Mouse (Mus musculus): ENCODE data around the gene Pgr. TPM values are rescaled to one million over a fixed set of nuclear protein-coding genes. Genes with fewer than 3 reads are reported as not detected.
A peak's percentile ranks its signal among the peaks of the same experiment; 100 is the strongest.

Gene Pgr
- polyA plus RNA-seq (2016; fragmentation: Nextera tagmentation; extraction: Ambion mirVana) = 0.04 and 0.05 TPM in 2 replicates

GRCm38 (mm10) chr9:8899616-8900202, at the start of gene Pgr:
Gene Pgr (plus strand): TSS chr9:8899833.
- Histone ChIP-seq H3K9me3 (replicated peaks) (no peaks in the 10 kb centered on the region), H3K27me3 (replicated peaks) (peaks cover 61% of the 10 kb centered on the region), H3K27ac (ENCODE audit: poor library complexity, severe bottlenecking) (no peak within 1 kb of the TSS), H3K4me2 (peak within 1 kb of the TSS; percentile 99), H3K9ac (peak within 1 kb of the TSS; percentile 25; the same call in 1 of the 2 replicates), H3K4me1 (replicated peaks) (peaks cover 21% of the 10 kb centered on the region), H3K36me3 (no peaks in the 10 kb centered on the region), H3K4me3 (peak within 1 kb of the TSS; percentile 69)
- no peak for ATAC-seq (ENCODE audit: insufficient number of reproducible peaks, low FRiP score)
- WGBS = under 1% methylated on average over 16 of the region's 16 CpGs

- Histone ChIP-seq H3K27me3 (replicated peaks) (no peaks in the 10 kb centered on the region), H3K9me3 (replicated peaks) (no peaks in the 10 kb centered on the region; the same call in 1 of the 2 replicates), H3K27ac (ENCODE audit: poor library complexity, severe bottlenecking) (no peak overlapping the region), H3K4me3 (no peak overlapping the region), H3K4me1 (replicated peaks) (no peaks in the 10 kb centered on the region), H3K36me3 (no peaks in the 10 kb centered on the region), H3K9ac (no peak overlapping the region), H3K4me2 (no peak overlapping the region)
- WGBS = 82% methylated on average over 2 of the region's 2 CpGs
- no peak for ATAC-seq (ENCODE audit: insufficient number of reproducible peaks, low FRiP score)
Measured at GRCm38 (mm10) chr9:8857455-8857854, 42.2 kb upstream of the Pgr start.

GRCm38 (mm10) chr9:8868511-8868910, 31.1 kb upstream of the Pgr start:
- no peak for ATAC-seq (ENCODE audit: insufficient number of reproducible peaks, low FRiP score)
- no peak overlapping the region for H3K27ac ChIP-seq (ENCODE audit: poor library complexity, severe bottlenecking)
- H3K9me3 ChIP-seq (replicated peaks) = no peaks in the 10 kb centered on the region
- no peak overlapping the region for H3K4me3 ChIP-seq
- no peaks in the 10 kb centered on the region for H3K36me3 ChIP-seq
- WGBS = 74% methylated on average over 2 of the region's 2 CpGs
- H3K9ac ChIP-seq = no peak overlapping the region
- no peaks in the 10 kb centered on the region for H3K4me1 ChIP-seq (replicated peaks)
- no peak overlapping the region for H3K4me2 ChIP-seq
- no peaks in the 10 kb centered on the region for H3K27me3 ChIP-seq (replicated peaks)

GRCm38 (mm10) chr9:8895205-8895604, 4.4 kb upstream of the Pgr start:
- 62% methylated on average over 5 of the region's 5 CpGs for WGBS
- no peak overlapping the region for H3K27ac ChIP-seq (ENCODE audit: poor library complexity, severe bottlenecking)
- peaks cover 26% of the 10 kb centered on the region for H3K27me3 ChIP-seq (replicated peaks)
- no peak overlapping the region for H3K9ac ChIP-seq
- no peaks in the 10 kb centered on the region for H3K36me3 ChIP-seq
- H3K4me2 ChIP-seq = no peak overlapping the region
- H3K4me3 ChIP-seq = no peak overlapping the region
- no peak for ATAC-seq (ENCODE audit: insufficient number of reproducible peaks, low FRiP score)
- peaks cover 4% of the 10 kb centered on the region; the same call in 1 of the 2 replicates for H3K4me1 ChIP-seq (replicated peaks)
- H3K9me3 ChIP-seq (replicated peaks) = no peaks in the 10 kb centered on the region

- Histone ChIP-seq H3K9me3 (replicated peaks) (no peaks in the 10 kb centered on the region), H3K4me1 (replicated peaks) (peaks cover 21% of the 10 kb centered on the region), H3K9ac (peak overlapping the region; percentile 25; the same call in 1 of the 2 replicates), H3K4me2 (peak overlapping the region; percentile 99), H3K27ac (ENCODE audit: poor library complexity, severe bottlenecking) (no peak overlapping the region), H3K4me3 (peak overlapping the region; percentile 69), H3K27me3 (replicated peaks) (peaks cover 61% of the 10 kb centered on the region), H3K36me3 (no peaks in the 10 kb centered on the region)
- peak; percentile 46; the same call in 1 of the 2 replicates for ATAC-seq (ENCODE audit: insufficient number of reproducible peaks, low FRiP score)
- 1% methylated on average over 41 of the region's 41 CpGs for WGBS
Measured at GRCm38 (mm10) chr9:8900203-8901012, 775 bp downstream of the Pgr start.

GRCm38 (mm10) chr9:8901013-8901646, 1.5 kb downstream of the Pgr start:
- H3K27me3 ChIP-seq (replicated peaks) = peaks cover 61% of the 10 kb centered on the region
- H3K36me3 ChIP-seq = no peaks in the 10 kb centered on the region
- WGBS = under 1% methylated on average over 35 of the region's 36 CpGs
- peak; percentile 43 for ATAC-seq (ENCODE audit: insufficient number of reproducible peaks, low FRiP score)
- H3K4me2 ChIP-seq = peak overlapping the region; percentile 99
- H3K9ac ChIP-seq = peak overlapping the region; percentile 64
- peaks cover 21% of the 10 kb centered on the region for H3K4me1 ChIP-seq (replicated peaks)
- H3K9me3 ChIP-seq (replicated peaks) = no peaks in the 10 kb centered on the region
- H3K4me3 ChIP-seq = peak overlapping the region; percentile 69
- no peak overlapping the region for H3K27ac ChIP-seq (ENCODE audit: poor library complexity, severe bottlenecking)

- no peaks in the 10 kb centered on the region for H3K36me3 ChIP-seq
- H3K4me3 ChIP-seq = peak overlapping the region; percentile 69
- H3K4me1 ChIP-seq (replicated peaks) = peaks cover 21% of the 10 kb centered on the region
- H3K9ac ChIP-seq = peak overlapping the region; percentile 64
- under 1% methylated on average over 49 of the region's 49 CpGs for WGBS
- H3K27ac ChIP-seq (ENCODE audit: poor library complexity, severe bottlenecking) = no peak overlapping the region
- H3K4me2 ChIP-seq = peak overlapping the region; percentile 99
- ATAC-seq (ENCODE audit: insufficient number of reproducible peaks, low FRiP score) = peak; percentile 40
- no peaks in the 10 kb centered on the region for H3K9me3 ChIP-seq (replicated peaks)
- peaks cover 61% of the 10 kb centered on the region for H3K27me3 ChIP-seq (replicated peaks)
Measured at GRCm38 (mm10) chr9:8901647-8902131, 2.1 kb downstream of the Pgr start.

- 30% methylated on average over 3 of the region's 3 CpGs for WGBS
- H3K9ac ChIP-seq = no peak overlapping the region
- H3K4me3 ChIP-seq = peak overlapping the region; percentile 69
- H3K4me2 ChIP-seq = peak overlapping the region; percentile 99
- H3K36me3 ChIP-seq = no peaks in the 10 kb centered on the region
- H3K27ac ChIP-seq (ENCODE audit: poor library complexity, severe bottlenecking) = no peak overlapping the region
- H3K4me1 ChIP-seq (replicated peaks) = peaks cover 21% of the 10 kb centered on the region
- H3K27me3 ChIP-seq (replicated peaks) = peaks cover 59% of the 10 kb centered on the region
- no peaks in the 10 kb centered on the region for H3K9me3 ChIP-seq (replicated peaks)
- no peak for ATAC-seq (ENCODE audit: insufficient number of reproducible peaks, low FRiP score)
Measured at GRCm38 (mm10) chr9:8902277-8902676, 2.6 kb downstream of the Pgr start.

- Histone ChIP-seq H3K4me1 (replicated peaks) (no peaks in the 10 kb centered on the region), H3K9ac (no peak overlapping the region), H3K9me3 (replicated peaks) (no peaks in the 10 kb centered on the region), H3K27me3 (replicated peaks) (no peaks in the 10 kb centered on the region), H3K36me3 (no peaks in the 10 kb centered on the region), H3K4me3 (no peak overlapping the region), H3K27ac (ENCODE audit: poor library complexity, severe bottlenecking) (no peak overlapping the region), H3K4me2 (no peak overlapping the region)
- no peak for ATAC-seq (ENCODE audit: insufficient number of reproducible peaks, low FRiP score)
- 78% methylated on average over 2 of the region's 2 CpGs for WGBS
Measured at GRCm38 (mm10) chr9:8927561-8927960, 27.9 kb downstream of the Pgr start.

- Histone ChIP-seq H3K9ac (no peak overlapping the region), H3K9me3 (replicated peaks) (no peaks in the 10 kb centered on the region), H3K27ac (ENCODE audit: poor library complexity, severe bottlenecking) (no peak overlapping the region), H3K4me1 (replicated peaks) (no peaks in the 10 kb centered on the region), H3K36me3 (no peaks in the 10 kb centered on the region), H3K4me2 (no peak overlapping the region), H3K27me3 (replicated peaks) (no peaks in the 10 kb centered on the region), H3K4me3 (no peak overlapping the region)
- 28% methylated on average over 1 of the region's 1 CpGs for WGBS
- no peak for ATAC-seq (ENCODE audit: insufficient number of reproducible peaks, low FRiP score)
Measured at GRCm38 (mm10) chr9:8937753-8938152, 38.1 kb downstream of the Pgr start.

GRCm38 (mm10) chr9:8953306-8953705, 53.7 kb downstream of the Pgr start:
- Histone ChIP-seq H3K36me3 (no peaks in the 10 kb centered on the region), H3K27me3 (replicated peaks) (no peaks in the 10 kb centered on the region), H3K4me3 (no peak overlapping the region), H3K4me2 (no peak overlapping the region), H3K27ac (ENCODE audit: poor library complexity, severe bottlenecking) (no peak overlapping the region), H3K9ac (no peak overlapping the region), H3K9me3 (replicated peaks) (no peaks in the 10 kb centered on the region), H3K4me1 (replicated peaks) (no peaks in the 10 kb centered on the region)
- no peak for ATAC-seq (ENCODE audit: insufficient number of reproducible peaks, low FRiP score)

Data from heart, embryonic 12.5 days (tissue).